Mouse (Mus musculus): ENCODE data around the gene Gm14435.
"Not testable (repeated sequence)": the region's sequence is repeated elsewhere in the genome, so short reads cannot be mapped to it uniquely, and the experiment has no call there.

Gene Gm14435

GRCm38 (mm10) chr2:176423294-176423693 is at the start of gene Gm14435:
Gm14435 (plus strand) TSS chr2:176423594.
- DNase-seq (ENCODE audit: low spot score in 2 of 2), result not testable (repeated sequence)

Data from urinary bladder, postnatal 4 days (tissue).